Mouse (Mus musculus) splenic B cell, adult 2 months (primary cell): ENCODE data around the gene Gp9.
A peak's percentile ranks its signal among the peaks of the same experiment; 100 is the strongest.
"Not testable (repeated sequence)": the region's sequence is repeated elsewhere in the genome, so short reads cannot be mapped to it uniquely, and the experiment has no call there.

Experiments used
- DNase-seq: peaks from one replicate; pipeline ENCODE4 v3.0.0-alpha.2; 2011; ENCODE audit warnings: low read depth, low spot score
- H3K27me3 ChIP-seq: 2 replicates; pipeline ENCODE4 v1.6.1; 2012; ENCODE audit warnings: mild to moderate bottlenecking, low read length, moderate library complexity, mixed read lengths; ENCODE audit not compliant: control insufficient read depth, poor library complexity, insufficient read depth, severe bottlenecking
- H3K36me3 ChIP-seq: 2 replicates; pipeline ENCODE4 v1.6.1; 2012; ENCODE audit warnings: mild to moderate bottlenecking, low read length, moderate library complexity, mixed read lengths; ENCODE audit not compliant: control insufficient read depth, poor library complexity, insufficient read depth, severe bottlenecking

The Gp9 gene

GRCm38 (mm10) chr6:87764296-87764695, 13.6 kb upstream of the Gp9 start:
- not testable (repeated sequence) for H3K27me3 ChIP-seq, DNase-seq, H3K36me3 ChIP-seq

GRCm38 (mm10) chr6:87770626-87771025, 7.2 kb upstream of the Gp9 start:
- no peaks in the 10 kb centered on the region for H3K36me3 ChIP-seq
- H3K27me3 ChIP-seq: no peaks in the 10 kb centered on the region
- DNase-seq: peak; percentile 23

- no peak for DNase-seq
- Histone ChIP-seq H3K36me3 (no peaks in the 10 kb centered on the region), H3K27me3 (no peaks in the 10 kb centered on the region)
Measured at GRCm38 (mm10) chr6:87774466-87774865, 3.4 kb upstream of the Gp9 start.

- Histone ChIP-seq H3K36me3 (no peaks in the 10 kb centered on the region), H3K27me3 (no peaks in the 10 kb centered on the region)
- no peak for DNase-seq
Measured at GRCm38 (mm10) chr6:87774909-87775308, 3.0 kb upstream of the Gp9 start.

GRCm38 (mm10) chr6:87775588-87776245, 2.2 kb upstream of the Gp9 start:
- no peak for DNase-seq
- no peaks in the 10 kb centered on the region for H3K36me3 ChIP-seq
- H3K27me3 ChIP-seq: no peaks in the 10 kb centered on the region

GRCm38 (mm10) chr6:87776663-87777062, 1.2 kb upstream of the Gp9 start:
- no peak for DNase-seq
- no peaks in the 10 kb centered on the region for H3K27me3 ChIP-seq
- no peaks in the 10 kb centered on the region for H3K36me3 ChIP-seq

GRCm38 (mm10) chr6:87778294-87779173, 662 bp downstream of the Gp9 start:
- Histone ChIP-seq H3K36me3 (no peaks in the 10 kb centered on the region), H3K27me3 (no peaks in the 10 kb centered on the region)
- no peak for DNase-seq

GRCm38 (mm10) chr6:87779174-87780165, 1.6 kb downstream of the Gp9 start:
- no peaks in the 10 kb centered on the region for H3K27me3 ChIP-seq
- DNase-seq: peak; percentile 31

GRCm38 (mm10) chr6:87780546-87781301, 2.9 kb downstream of the Gp9 start:
- Histone ChIP-seq H3K36me3 (no peaks in the 10 kb centered on the region), H3K27me3 (no peaks in the 10 kb centered on the region)
- DNase-seq: no peak

More at GRCm38 (mm10) chr6:87779174-87780165, 1.6 kb downstream of the Gp9 start:
- H3K36me3 ChIP-seq: no peaks in the 10 kb centered on the region

GRCm38 (mm10) chr6:87784033-87784432, 6.2 kb downstream of the Gp9 start:
- no peaks in the 10 kb centered on the region for H3K27me3 ChIP-seq
- DNase-seq: no peak
- no peaks in the 10 kb centered on the region for H3K36me3 ChIP-seq

GRCm38 (mm10) chr6:87786621-87787020, 8.7 kb downstream of the Gp9 start:
- Histone ChIP-seq H3K27me3 (no peaks in the 10 kb centered on the region), H3K36me3 (no peaks in the 10 kb centered on the region)
- no peak for DNase-seq

GRCm38 (mm10) chr6:87787108-87787890, 9.4 kb downstream of the Gp9 start:
- Histone ChIP-seq H3K36me3 (no peaks in the 10 kb centered on the region), H3K27me3 (no peaks in the 10 kb centered on the region)
- no peak for DNase-seq

GRCm38 (mm10) chr6:87788266-87788895, 10.5 kb downstream of the Gp9 start:
- no peaks in the 10 kb centered on the region for H3K27me3 ChIP-seq
- no peak for DNase-seq

More at GRCm38 (mm10) chr6:87788266-87788895, 10.5 kb downstream of the Gp9 start:
- H3K36me3 ChIP-seq: no peaks in the 10 kb centered on the region; the same call in 1 of the 2 replicates
